Comparison of ENCODE assay signal across 39 mouse cellular contexts in the genomic region with DNA sequence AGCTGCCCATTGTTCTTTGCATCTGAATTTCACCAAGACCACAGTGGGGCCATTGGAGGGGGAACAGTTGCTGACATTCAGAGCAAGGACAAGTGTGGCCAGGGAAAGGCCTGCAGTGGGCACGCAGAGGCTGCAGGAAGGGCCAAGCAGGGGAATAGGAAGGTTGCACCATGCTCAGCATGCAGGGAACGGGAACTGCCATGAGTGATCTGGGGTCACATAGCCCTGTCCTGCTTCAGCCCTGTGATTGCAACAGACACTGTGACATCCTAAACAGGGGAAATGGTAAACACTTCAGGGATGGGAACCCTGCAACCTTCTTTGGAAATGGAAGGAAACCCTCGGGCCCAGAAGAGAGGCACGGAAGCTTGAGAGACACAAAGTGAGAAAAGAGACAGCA. TPM values are rescaled to one million over a fixed set of nuclear protein-coding genes. Genes with fewer than 3 reads are reported as not detected.
"Had no signal": no experiment of that assay in that cellular context is flagged by ENCODE, and none has a peak within 500 bp of the region (broad histone marks: within the 10 kb centered on the region; RNA-seq: fewer than 3 reads in every experiment).

No protein-coding gene starts in this region.

RNA-seq across cellular contexts. Expression of gene Bpifb9a, which starts 2.4 kb away (rescaled TPM):
- total RNA-seq: left cerebral cortex, adult 18-20 months; left cerebral cortex, adult 2 months; left cerebral cortex, adult 8-10 months; left cerebral cortex, postnatal 10 days; left cerebral cortex, postnatal 14 days; left cerebral cortex, postnatal 25 days; left cerebral cortex, postnatal 36 days; left cerebral cortex, postnatal 4 days; liver, adult 2 months; megakaryocyte-erythroid progenitor cell, adult 5-6 weeks; midbrain, postnatal 0 days had no signal
- polyA plus RNA-seq: limb, embryonic 10.5 days; limb, embryonic 11.5 days; limb, embryonic 12.5 days; limb, embryonic 13.5 days; limb, embryonic 14.5 days; limb, embryonic 15.5 days; liver, adult 2 months; liver, embryonic 11.5 days; liver, embryonic 12.5 days; liver, embryonic 13.5 days; liver, embryonic 14.5 days; liver, embryonic 15.5 days; liver, embryonic 16.5 days; lung, adult 2 months; lung, embryonic 14.5 days; lung, embryonic 15.5 days; lung, embryonic 16.5 days; lung, postnatal 0 days; macrophage; midbrain, embryonic 10.5 days; midbrain, embryonic 11.5 days; midbrain, embryonic 12.5 days; midbrain, embryonic 13.5 days; midbrain, embryonic 14.5 days; midbrain, embryonic 15.5 days; midbrain, embryonic 16.5 days; myocyte; neural tube, embryonic 11.5 days; neural tube, embryonic 12.5 days had no signal

RNA-seq across cellular contexts. Expression of gene Bpifb5, which starts 31.7 kb away (rescaled TPM):
- total RNA-seq: left cerebral cortex, adult 18-20 months; left cerebral cortex, adult 2 months; left cerebral cortex, adult 8-10 months; left cerebral cortex, postnatal 14 days; left cerebral cortex, postnatal 25 days; left cerebral cortex, postnatal 36 days; liver, adult 2 months; megakaryocyte-erythroid progenitor cell, adult 5-6 weeks had no signal
- polyA plus RNA-seq: limb, embryonic 12.5 days; liver, adult 2 months; liver, embryonic 11.5 days; liver, embryonic 12.5 days; liver, embryonic 13.5 days; liver, embryonic 14.5 days; liver, embryonic 15.5 days; liver, embryonic 16.5 days; macrophage; midbrain, embryonic 12.5 days; midbrain, embryonic 13.5 days; midbrain, embryonic 14.5 days; myocyte; neural tube, embryonic 11.5 days; neural tube, embryonic 12.5 days had no signal

RNA-seq across cellular contexts. Expression of gene Bpifb9b, which starts 51.8 kb away (rescaled TPM):
- total RNA-seq: left cerebral cortex, adult 18-20 months; left cerebral cortex, adult 2 months; left cerebral cortex, adult 8-10 months; left cerebral cortex, postnatal 10 days; left cerebral cortex, postnatal 14 days; left cerebral cortex, postnatal 25 days; left cerebral cortex, postnatal 36 days; left cerebral cortex, postnatal 4 days; liver, adult 2 months; megakaryocyte-erythroid progenitor cell, adult 5-6 weeks had no signal
- polyA plus RNA-seq: limb, embryonic 10.5 days; limb, embryonic 11.5 days; limb, embryonic 12.5 days; limb, embryonic 13.5 days; limb, embryonic 14.5 days; limb, embryonic 15.5 days; liver, adult 2 months; liver, embryonic 11.5 days; liver, embryonic 12.5 days; liver, embryonic 13.5 days; liver, embryonic 14.5 days; liver, embryonic 15.5 days; liver, embryonic 16.5 days; lung, adult 2 months; lung, embryonic 14.5 days; lung, embryonic 15.5 days; lung, embryonic 16.5 days; lung, postnatal 0 days; macrophage; midbrain, embryonic 10.5 days; midbrain, embryonic 11.5 days; midbrain, embryonic 12.5 days; midbrain, embryonic 13.5 days; midbrain, embryonic 14.5 days; midbrain, embryonic 15.5 days; midbrain, embryonic 16.5 days; myocyte; neural tube, embryonic 11.5 days; neural tube, embryonic 12.5 days had no signal
